Mouse (Mus musculus): Measurements from ENCODE around the gene Cdh22.

Cdh22 gene

GRCm38 (mm10) chr2:165089470-165089869 lies 145.2 kb downstream of the Cdh22 start:
- in situ Hi-C loops (cut with MboI), result no loop called here

GRCm38 (mm10) chr2:165086634-165087033 lies 148.0 kb downstream of the Cdh22 start:
- in situ Hi-C loops (cut with MboI), result no loop called here

- in situ Hi-C loops (cut with MboI), result no loop called here
Observed at GRCm38 (mm10) chr2:165081257-165081656, 153.4 kb downstream of the Cdh22 start.

- in situ Hi-C loops (cut with MboI), result no loop called here
Observed at GRCm38 (mm10) chr2:165080657-165081056, 154.0 kb downstream of the Cdh22 start.

GRCm38 (mm10) chr2:165078605-165079004 lies 156.0 kb downstream of the Cdh22 start:
- in situ Hi-C loops (cut with MboI), result no loop called here

GRCm38 (mm10) chr2:165078045-165078444 lies 156.6 kb downstream of the Cdh22 start:
- in situ Hi-C loops (cut with MboI), result no loop called here

GRCm38 (mm10) chr2:165077055-165077454 lies 157.6 kb downstream of the Cdh22 start:
- in situ Hi-C loops (cut with MboI), result no loop called here

- in situ Hi-C loops (cut with MboI), result no loop called here
Observed at GRCm38 (mm10) chr2:165074937-165075336, 159.7 kb downstream of the Cdh22 start.

GRCm38 (mm10) chr2:165074081-165074884 lies 160.4 kb downstream of the Cdh22 start:
- in situ Hi-C loops (cut with MboI), result no loop called here

- in situ Hi-C loops (cut with MboI), result no loop called here
Observed at GRCm38 (mm10) chr2:165073381-165073781, 161.3 kb downstream of the Cdh22 start.

GRCm38 (mm10) chr2:165070096-165070816 lies 164.4 kb downstream of the Cdh22 start:
- in situ Hi-C loops (cut with MboI), result no loop called here

- in situ Hi-C loops (cut with MboI), result no loop called here
Observed at GRCm38 (mm10) chr2:165068806-165069205, 165.8 kb downstream of the Cdh22 start.

GRCm38 (mm10) chr2:165064489-165064888 lies 170.2 kb downstream of the Cdh22 start:
- in situ Hi-C loops (cut with MboI), result no loop called here

- in situ Hi-C loops (cut with MboI), result no loop called here
Observed at GRCm38 (mm10) chr2:165061638-165062433, 172.8 kb downstream of the Cdh22 start.

All from mature B cell (primary cell).